Mouse (Mus musculus) ovary, adult 2 months (tissue): ENCODE data around the gene Kbtbd7. TPM values are rescaled to one million over a fixed set of nuclear protein-coding genes. Genes with fewer than 3 reads are reported as not detected.

Experiments
- polyA plus RNA-seq: library from polyadenylated mRNA; depleted of rRNA; stranded (reverse); fragments of >200 nt; gene quantifications from 2 replicates; pipeline ENCODE4 v1.2.3, GENCODE M21; 2012; rRNA removed

The Kbtbd7 gene
- polyA plus RNA-seq, result 9.0 and 12.3 TPM in 2 replicates

DNA sequence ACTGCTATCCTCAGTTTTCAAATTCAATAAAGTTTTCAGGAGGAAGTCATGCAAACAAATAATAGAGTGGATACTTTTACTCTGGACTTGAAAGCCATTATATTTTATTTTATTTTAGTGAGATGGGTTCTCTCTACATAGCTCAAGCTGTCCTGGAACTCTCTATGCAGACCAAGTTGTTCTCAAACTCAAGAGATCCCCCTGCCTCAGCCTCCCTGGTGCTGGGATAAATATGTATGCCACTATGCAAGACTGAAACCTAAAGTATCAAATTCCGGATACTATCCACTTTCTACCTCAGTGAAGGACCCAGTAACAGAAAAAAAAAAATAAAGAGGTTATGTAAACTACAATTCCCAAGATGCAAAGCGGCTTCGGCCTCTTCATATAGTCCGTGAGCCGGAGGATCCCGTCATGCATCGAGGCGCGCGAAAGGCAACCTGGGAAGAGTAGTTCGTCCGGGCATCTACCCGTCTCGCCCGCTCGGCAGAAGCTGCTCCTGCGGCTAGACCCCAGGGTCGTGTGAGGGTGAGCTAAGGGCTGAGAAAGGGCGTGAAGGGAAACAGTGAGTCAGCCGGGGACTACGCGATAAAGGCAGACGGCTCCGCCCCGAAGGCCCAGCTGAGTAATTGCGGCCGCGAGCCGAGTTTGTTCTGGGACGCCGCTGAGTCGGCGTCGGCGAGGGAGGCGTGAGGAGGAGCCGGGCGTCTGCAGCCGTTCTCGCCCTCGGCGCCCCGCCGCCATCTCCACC lies at the start of gene Kbtbd7:
Gene Kbtbd7 (plus strand): TSS at position 533 of the 751 bp plus-strand sequence.

GRCm38 (mm10) chr14:79390265-79390926 lies 35.9 kb upstream of the Kbtbd7 start, which contains the start of gene Naa16:
Naa16 (minus strand) TSS chr14:79390778.

DNA sequence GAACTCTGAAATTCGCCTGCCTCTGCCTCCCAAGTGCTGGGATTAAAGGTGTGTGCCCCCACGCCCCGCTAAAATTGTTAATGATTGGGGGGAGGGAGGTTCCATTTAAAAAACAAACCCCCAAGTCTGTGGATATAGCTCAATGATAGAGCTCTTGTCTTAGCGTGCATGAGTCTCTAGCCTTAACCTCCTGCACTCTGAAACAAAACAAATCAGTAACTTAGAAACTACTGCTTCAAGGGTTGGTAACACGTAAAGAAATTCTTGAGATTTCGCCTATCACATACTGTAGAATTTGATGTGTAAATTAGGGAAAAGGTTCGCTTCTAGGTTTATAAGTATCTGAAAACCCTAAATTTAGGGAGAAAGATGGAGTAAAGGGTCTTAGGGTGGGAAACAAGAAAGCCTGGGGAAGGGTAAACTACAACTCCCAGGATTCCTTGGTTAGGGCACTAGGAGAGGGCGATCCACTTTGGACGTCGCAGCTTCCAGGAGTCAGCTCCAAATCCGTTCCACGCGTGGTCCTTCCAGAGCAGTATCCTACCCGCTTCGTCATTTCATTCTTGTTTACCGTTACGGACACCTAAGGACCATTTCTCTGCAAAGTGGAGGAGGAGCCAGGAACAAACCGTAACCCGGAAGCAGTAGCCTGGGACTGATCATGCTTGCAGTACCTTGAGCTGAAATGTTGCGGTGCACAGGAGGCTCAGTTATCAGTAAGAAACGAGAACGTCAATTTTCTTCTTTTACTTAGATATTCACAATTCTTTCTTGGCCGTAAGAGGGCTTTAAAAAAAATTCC lies 28.8 kb upstream of the Kbtbd7 start, which contains the start of gene Mtrf1:
Gene Mtrf1 (plus strand): TSS at position 452 of the 802 bp plus-strand sequence.

DNA sequence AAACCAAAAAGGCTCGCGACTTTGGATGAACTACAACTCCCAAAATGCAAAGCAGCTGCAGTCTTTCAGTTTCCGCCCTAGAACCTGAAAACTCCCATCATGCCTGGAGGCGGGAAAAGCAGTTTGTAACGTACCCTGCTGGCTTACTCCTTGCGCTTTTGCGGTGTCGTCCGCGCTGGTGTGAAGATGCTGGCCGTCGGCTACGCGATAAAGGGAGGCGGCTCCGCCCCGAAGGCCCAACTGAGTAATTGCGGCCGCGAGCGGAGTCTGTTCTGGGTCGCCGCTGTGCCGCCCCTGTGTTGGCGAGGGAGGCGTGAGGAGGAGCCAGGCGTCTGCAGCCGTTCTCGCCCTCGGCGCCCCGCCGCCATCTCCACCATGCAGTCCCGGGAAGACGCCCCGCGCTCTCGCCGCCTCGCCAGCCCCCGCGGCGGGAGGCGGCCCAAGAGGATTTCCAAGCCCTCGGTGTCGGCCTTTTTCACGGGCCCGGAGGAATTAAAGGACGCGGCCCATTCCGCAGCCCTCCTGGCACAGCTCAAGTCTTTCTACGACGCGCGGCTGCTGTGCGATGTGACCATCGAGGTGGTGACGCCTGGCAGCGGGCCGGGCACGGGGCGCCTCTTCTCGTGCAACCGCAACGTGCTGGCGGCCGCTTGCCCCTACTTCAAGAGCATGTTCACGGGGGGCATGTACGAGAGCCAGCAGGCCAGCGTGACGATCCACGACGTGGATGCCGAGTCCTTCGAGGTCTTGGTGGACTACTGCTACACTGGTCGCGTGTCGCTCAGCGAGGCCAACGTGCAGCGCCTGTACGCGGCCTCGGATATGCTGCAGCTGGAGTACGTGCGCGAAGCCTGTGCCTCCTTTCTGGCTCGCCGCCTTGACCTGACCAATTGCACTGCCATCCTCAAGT lies 25.6 kb downstream of the Kbtbd7 start, which contains the start of gene Kbtbd6:
Gene Kbtbd6 (plus strand): TSS at position 155 of the 910 bp plus-strand sequence.

Other genes starting within 250 kb of the Kbtbd7 start
- 0.31 and 0.53 TPM in 2 replicates for gene Zfp957, start 179.1 kb upstream of the Kbtbd7 start, polyA plus RNA-seq
- 359 and 533 TPM in 2 replicates for gene Rgcc, start 124.9 kb upstream of the Kbtbd7 start, polyA plus RNA-seq
- 1.6 and 1.7 TPM in 2 replicates for gene Naa16, start 35.7 kb upstream of the Kbtbd7 start, polyA plus RNA-seq
- gene Mtrf1, start 28.7 kb upstream of the Kbtbd7 start, polyA plus RNA-seq, result 1.3 and 1.9 TPM in 2 replicates
- gene Kbtbd6, start 25.3 kb downstream of the Kbtbd7 start, polyA plus RNA-seq, result 2.1 and 2.9 TPM in 2 replicates
- gene Elf1, start 54.7 kb downstream of the Kbtbd7 start, polyA plus RNA-seq, result 12.5 and 13.4 TPM in 2 replicates
- gene Wbp4, start 55.0 kb downstream of the Kbtbd7 start, polyA plus RNA-seq, result 3.9 and 4.5 TPM in 2 replicates
- 4.1 and 4.6 TPM in 2 replicates for gene Sugt1, start 161.2 kb downstream of the Kbtbd7 start, polyA plus RNA-seq
- 61.5 and 73.4 TPM in 2 replicates for gene Cnmd, start 235.7 kb downstream of the Kbtbd7 start, polyA plus RNA-seq